Mouse (Mus musculus): ENCODE data around the gene Morc4. TPM values are rescaled to one million over a fixed set of nuclear protein-coding genes. Genes with fewer than 3 reads are reported as not detected.

The Morc4 gene
- total and polyA plus RNA-seq, 2 experiments from 2014 or later, result 5.6 to 6.1 TPM

- H3K9me3 ChIP-seq (replicated peaks; ENCODE audit: control insufficient read depth, low read length), result no peaks in the 10 kb centered on the region
- no peak overlapping the region for H3K9ac ChIP-seq (replicated peaks; ENCODE audit: low read depth, low read length)
- TF ChIP-seq CTCF (IDR thresholded peaks at IDR 0.05; ENCODE audit: low read depth), result peak; percentile 71
- TF ChIP-seq EP300 (IDR thresholded peaks at IDR 0.05; ENCODE audit: low read depth), result no peak
- no peaks in the 10 kb centered on the region for H3K36me3 ChIP-seq (replicated peaks; ENCODE audit: control insufficient read depth, insufficient read depth, low read length)
- DNase-seq (ENCODE audit: low spot score), result peak; percentile 36
- H3K4me1 ChIP-seq (ENCODE audit: control insufficient read depth, insufficient read depth), result no peaks in the 10 kb centered on the region
- 25% methylated on average over 18 of the region's 18 CpGs for WGBS
- H3K4me3 ChIP-seq (ENCODE audit: low read depth, low read length), result 0 out of 2 replicates have a peak overlapping the region, but pooled peaks have one; percentile 7
- peak; percentile 47 for ATAC-seq (ENCODE audit: insufficient read depth, low read depth)
- no peaks in the 10 kb centered on the region for H3K27me3 ChIP-seq (ENCODE audit: control insufficient read depth, insufficient read depth, low read length)
- no peak overlapping the region for H3K27ac ChIP-seq (ENCODE audit: low read depth)
- peak overlapping the region; percentile 47 for H3K4me2 ChIP-seq (ENCODE audit: low read depth, low read length)
Observed at GRCm38 (mm10) chrX:139774309-139775083, 97.0 kb downstream of the Morc4 start.

Other genes with a start within 250 kb of the Morc4 start
- 2.2 and 13.1 TPM in 2 replicates for gene Tbc1d8b, start 186.7 kb downstream of the Morc4 start, total RNA-seq (2014; rRNA removed; ENCODE audit: low replicate concordance)
- gene Tbc1d8b, start 186.7 kb downstream of the Morc4 start, polyA plus RNA-seq (2015; fragmentation: Nextera tagmentation; extraction: Ambion mirVana), result 1.4 and 1.7 TPM in 2 replicates
- gene Gm15013, start 157.2 kb downstream of the Morc4 start, total RNA-seq (2014; rRNA removed; ENCODE audit: low replicate concordance), result not detected in 2 replicates
- gene Gm15013, start 157.2 kb downstream of the Morc4 start, polyA plus RNA-seq (2015; fragmentation: Nextera tagmentation; extraction: Ambion mirVana), result not detected in 2 replicates
- not detected in 2 replicates for gene Ripply1, start 89.3 kb downstream of the Morc4 start, total RNA-seq (2014; rRNA removed; ENCODE audit: low replicate concordance)
- not detected in 2 replicates for gene Ripply1, start 89.3 kb downstream of the Morc4 start, polyA plus RNA-seq (2015; fragmentation: Nextera tagmentation; extraction: Ambion mirVana)
- not detected in 2 replicates for gene Cldn2, start 70.8 kb downstream of the Morc4 start, total RNA-seq (2014; rRNA removed; ENCODE audit: low replicate concordance)
- gene Cldn2, start 70.8 kb downstream of the Morc4 start, polyA plus RNA-seq (2015; fragmentation: Nextera tagmentation; extraction: Ambion mirVana), result 0.05 TPM in 1 of 2 replicates, not detected in the other
- gene Rbm41, start 126.9 kb upstream of the Morc4 start, total RNA-seq (2014; rRNA removed; ENCODE audit: low replicate concordance), result 3.6 TPM in 2 replicates
- 2.8 and 3.2 TPM in 2 replicates for gene Rbm41, start 126.9 kb upstream of the Morc4 start, polyA plus RNA-seq (2015; fragmentation: Nextera tagmentation; extraction: Ambion mirVana)
- not detected in 2 replicates for gene Nup62cl, start 191.0 kb upstream of the Morc4 start, total RNA-seq (2014; rRNA removed; ENCODE audit: low replicate concordance)
- 0.38 and 0.49 TPM in 2 replicates for gene Nup62cl, start 191.0 kb upstream of the Morc4 start, polyA plus RNA-seq (2015; fragmentation: Nextera tagmentation; extraction: Ambion mirVana)
- gene Pih1h3b, start 191.2 kb upstream of the Morc4 start, total RNA-seq (2014; rRNA removed; ENCODE audit: low replicate concordance), result not detected in 2 replicates
- 0.07 TPM in 1 of 2 replicates, not detected in the other for gene Pih1h3b, start 191.2 kb upstream of the Morc4 start, polyA plus RNA-seq (2015; fragmentation: Nextera tagmentation; extraction: Ambion mirVana)

All from heart, postnatal 0 days (tissue).